Mouse (Mus musculus) CH12.LX (cell line): ENCODE results near the gene Numb.

Experiments
- CTCF ChIP-seq, 2 experiments: IDR thresholded peaks in 1 of 2; conservative IDR thresholded peaks in 1 of 2; 2 replicates each; pipeline ENCODE4 v1.5.1; 2011 to 2012; ENCODE audit warnings: low read depth in 2 of 2, low read length in 2 of 2, improper control_type of control experiment in 1 of 2, inconsistent platforms in 1 of 2, mild to moderate bottlenecking in 1 of 2, moderate library complexity in 1 of 2
- EP300 ChIP-seq: IDR thresholded peaks from 2 replicates; pipeline ENCODE4 v1.6.1; 2011; ENCODE audit warnings: low read length, improper control_type of control experiment
- MAFK ChIP-seq: IDR thresholded peaks from 2 replicates; pipeline ENCODE4 v1.6.1; 2011; ENCODE audit warnings: low read length, improper control_type of control experiment; ENCODE audit not compliant: insufficient replicate concordance
- MAX ChIP-seq: IDR thresholded peaks from 2 replicates; pipeline ENCODE4 v1.6.1; 2011; ENCODE audit warnings: low read length, improper control_type of control experiment
- MAZ ChIP-seq: IDR thresholded peaks from 2 replicates; pipeline ENCODE4 v1.6.1; 2012; ENCODE audit warnings: low read depth, mild to moderate bottlenecking, inconsistent platforms, low read length, improper control_type of control experiment, moderate library complexity
- MEF2A ChIP-seq: IDR thresholded peaks from 2 replicates; pipeline ENCODE4 v1.6.1; 2014; ENCODE audit warnings: low read depth, mild to moderate bottlenecking, inconsistent platforms, low read length, improper control_type of control experiment, borderline replicate concordance
- POLR2A ChIP-seq: IDR thresholded peaks from 2 replicates; pipeline ENCODE4 v1.6.1; 2011; ENCODE audit warnings: low read depth, mild to moderate bottlenecking, improper control_type of control experiment, low read length
- SMC3 ChIP-seq: IDR thresholded peaks from 2 replicates; pipeline ENCODE4 v1.6.1; 2011; ENCODE audit warnings: low read depth, low read length, improper control_type of control experiment
- USF1 ChIP-seq: IDR thresholded peaks from 2 replicates; pipeline ENCODE4 v1.6.1; 2014; ENCODE audit warnings: low read depth, mild to moderate bottlenecking, inconsistent platforms, low read length, improper control_type of control experiment
- ZC3H11A ChIP-seq: IDR thresholded peaks from 2 replicates; pipeline ENCODE4 v1.6.1; 2012; ENCODE audit warnings: low read depth, mild to moderate bottlenecking, inconsistent platforms, low read length, improper control_type of control experiment
- ZKSCAN1 ChIP-seq: IDR thresholded peaks from 2 replicates; pipeline ENCODE4 v1.6.1; 2012; ENCODE audit warnings: low read depth, inconsistent platforms, low read length, improper control_type of control experiment, borderline replicate concordance
- ZMIZ1 ChIP-seq: IDR thresholded peaks from 2 replicates; pipeline ENCODE4 v1.6.1; 2012; ENCODE audit warnings: low read depth, mild to moderate bottlenecking, inconsistent platforms, low read length, improper control_type of control experiment

- TF ChIP-seq ZC3H11A, result no peak
- TF ChIP-seq MAX, result peak; percentile 70
- TF ChIP-seq POLR2A, result peak; percentile 94
- TF ChIP-seq MAZ, result peak; percentile 54; the same call in 1 of the 2 replicates
- TF ChIP-seq ZKSCAN1, result no peak
- 0 out of 2 replicates have a peak, but pooled peaks have one; percentile 19 for TF ChIP-seq MEF2A
- no peak for TF ChIP-seq SMC3
- no peak for TF ChIP-seq CTCF (conservative IDR thresholded peaks at IDR 0.05 in 1 of 2, IDR thresholded peaks at IDR 0.05 in 1 of 2; ENCODE audit: low read depth in 2 of 2, low read length in 2 of 2)
- no peak for TF ChIP-seq USF1
- TF ChIP-seq EP300, result no peak
- no peak for TF ChIP-seq MAFK
- TF ChIP-seq ZMIZ1, result peak; percentile 88
These were observed 28.7 kb upstream of the Numb start, which contains the start of gene Riox1 for GRCm38 (mm10) chr12:83950493-83950839.
